Mouse (Mus musculus) erythroblast, embryonic 14.5 days (primary cell): ENCODE results near the gene Plaur. TPM values are rescaled to one million over a fixed set of nuclear protein-coding genes. Genes with fewer than 3 reads are reported as not detected.

Experiments
- H3K27me3 ChIP-seq: 2 replicates; pipeline ENCODE4 v1.6.1; 2012; ENCODE audit warnings: inconsistent platforms; ENCODE audit not compliant: control insufficient read depth
- H3K36me3 ChIP-seq: 2 replicates; pipeline ENCODE4 v1.6.1; 2012; ENCODE audit warnings: mild to moderate bottlenecking, inconsistent platforms; ENCODE audit not compliant: control insufficient read depth
- H3K4me1 ChIP-seq: 2 replicates; pipeline ENCODE4 v1.6.1; 2012; ENCODE audit warnings: inconsistent platforms; ENCODE audit not compliant: control insufficient read depth
- H3K4me3 ChIP-seq: replicated peaks from 2 replicates; pipeline ENCODE3; 2012; ENCODE audit warnings: moderate library complexity, mild to moderate bottlenecking, inconsistent platforms
- H3K9me3 ChIP-seq: 2 replicates; pipeline ENCODE4 v1.6.1; 2012; ENCODE audit warnings: low read length, inconsistent platforms, mixed read lengths; ENCODE audit not compliant: control insufficient read depth
- GATA1 ChIP-seq: IDR thresholded peaks from 2 replicates; pipeline ENCODE4 v1.6.1; 2012; ENCODE audit warnings: low read length, inconsistent platforms, mixed read lengths
- TAL1 ChIP-seq: IDR thresholded peaks from 3 replicates; pipeline ENCODE4 v1.6.1; 2012; ENCODE audit warnings: low read length, inconsistent platforms, mixed read lengths
- polyA plus RNA-seq: library from polyadenylated mRNA; stranded (reverse); fragments of >175 nt; gene quantifications from 2 replicates; pipeline ENCODE4 v1.2.3, GENCODE M21; 2012

The Plaur gene
- polyA plus RNA-seq, 1 experiment, result 0.08 TPM

DNA sequence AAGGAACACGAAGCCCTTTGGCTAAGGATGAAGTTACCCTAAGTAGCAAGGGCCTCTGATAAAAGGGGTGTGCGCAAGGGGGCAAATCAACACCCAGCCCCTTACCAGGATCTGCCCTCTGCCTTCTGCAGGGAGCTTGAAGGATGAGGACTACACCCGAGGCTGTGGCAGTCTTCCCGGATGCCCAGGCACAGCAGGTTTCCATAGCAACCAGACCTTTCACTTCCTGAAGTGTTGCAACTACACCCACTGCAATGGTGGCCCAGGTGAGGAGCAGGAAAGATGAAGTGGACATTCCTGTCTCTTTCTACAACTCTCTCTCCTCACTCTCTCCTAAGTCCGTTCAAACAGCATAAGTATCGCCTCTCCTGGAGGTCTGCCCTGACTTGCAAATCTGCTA is 10.2 kb downstream of the Plaur start:
- TF ChIP-seq GATA1, result no peak
- no peak for TF ChIP-seq TAL1

DNA sequence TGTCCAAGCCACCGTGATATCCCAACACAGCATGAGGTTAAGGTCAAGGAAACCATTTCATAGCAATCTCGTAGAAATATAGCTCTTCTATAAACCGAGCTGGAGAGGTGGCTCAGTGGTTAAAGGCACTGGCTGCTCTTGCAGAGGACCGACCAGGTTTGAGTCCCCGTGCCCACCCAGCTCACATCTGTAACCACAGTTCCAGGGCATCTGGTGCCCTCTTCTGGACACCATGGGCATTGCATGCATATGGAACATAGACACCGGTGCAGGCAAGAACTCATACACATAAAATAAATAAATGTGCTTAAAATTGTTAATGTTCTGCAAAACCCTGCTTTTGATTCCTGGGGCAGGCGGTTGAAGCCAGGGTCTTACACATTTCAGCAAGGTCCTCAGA is 10.7 kb downstream of the Plaur start:
- no peaks in the 10 kb centered on the region for H3K4me1 ChIP-seq
- no peaks in the 10 kb centered on the region; the same call in 1 of the 2 replicates for H3K27me3 ChIP-seq
- H3K9me3 ChIP-seq, result peaks cover 11% of the 10 kb centered on the region
- H3K4me3 ChIP-seq, result no peak overlapping the region
- TF ChIP-seq GATA1, result no peak
- TF ChIP-seq TAL1, result no peak
- H3K36me3 ChIP-seq, result no peaks in the 10 kb centered on the region

More for the DNA sequence above, 10.2 kb downstream of the Plaur start:
- Histone ChIP-seq H3K36me3 (no peaks in the 10 kb centered on the region), H3K9me3 (peaks cover 6% of the 10 kb centered on the region), H3K4me3 (no peak overlapping the region), H3K27me3 (no peaks in the 10 kb centered on the region; the same call in 1 of the 2 replicates), H3K4me1 (no peaks in the 10 kb centered on the region)

DNA sequence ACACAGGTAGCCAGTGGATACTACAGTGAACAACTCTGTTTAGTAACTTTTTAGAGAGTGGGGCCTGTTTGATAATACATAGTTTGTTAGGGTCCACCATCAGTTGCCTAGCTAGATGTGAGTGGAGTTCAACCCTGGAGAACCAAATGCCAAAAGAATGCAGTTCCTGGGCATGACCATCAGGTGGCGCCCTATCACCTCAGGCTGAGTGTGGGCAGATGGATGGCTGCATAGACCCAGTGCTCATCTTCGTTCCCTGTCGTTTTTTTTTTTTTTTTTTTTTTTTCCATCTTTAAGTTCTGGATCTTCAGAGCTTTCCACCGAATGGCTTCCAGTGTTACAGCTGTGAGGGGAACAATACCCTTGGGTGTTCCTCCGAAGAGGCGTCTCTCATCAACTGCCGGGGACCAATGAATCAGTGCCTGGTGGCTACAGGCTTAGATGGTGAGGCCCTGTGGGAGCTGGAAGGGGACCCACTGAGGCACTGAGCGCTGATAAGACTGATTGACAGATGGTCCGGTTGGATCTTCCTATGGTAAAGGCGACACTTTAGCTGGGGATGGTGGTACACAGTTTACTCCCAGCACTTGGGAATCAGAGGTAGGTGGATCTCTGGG is 11.7 kb downstream of the Plaur start:
- Histone ChIP-seq H3K4me3 (no peak overlapping the region), H3K36me3 (no peaks in the 10 kb centered on the region), H3K4me1 (no peaks in the 10 kb centered on the region), H3K27me3 (peaks cover 5% of the 10 kb centered on the region), H3K9me3 (peaks cover 12% of the 10 kb centered on the region)
- TF ChIP-seq TAL1 (no peak), GATA1 (no peak)

DNA sequence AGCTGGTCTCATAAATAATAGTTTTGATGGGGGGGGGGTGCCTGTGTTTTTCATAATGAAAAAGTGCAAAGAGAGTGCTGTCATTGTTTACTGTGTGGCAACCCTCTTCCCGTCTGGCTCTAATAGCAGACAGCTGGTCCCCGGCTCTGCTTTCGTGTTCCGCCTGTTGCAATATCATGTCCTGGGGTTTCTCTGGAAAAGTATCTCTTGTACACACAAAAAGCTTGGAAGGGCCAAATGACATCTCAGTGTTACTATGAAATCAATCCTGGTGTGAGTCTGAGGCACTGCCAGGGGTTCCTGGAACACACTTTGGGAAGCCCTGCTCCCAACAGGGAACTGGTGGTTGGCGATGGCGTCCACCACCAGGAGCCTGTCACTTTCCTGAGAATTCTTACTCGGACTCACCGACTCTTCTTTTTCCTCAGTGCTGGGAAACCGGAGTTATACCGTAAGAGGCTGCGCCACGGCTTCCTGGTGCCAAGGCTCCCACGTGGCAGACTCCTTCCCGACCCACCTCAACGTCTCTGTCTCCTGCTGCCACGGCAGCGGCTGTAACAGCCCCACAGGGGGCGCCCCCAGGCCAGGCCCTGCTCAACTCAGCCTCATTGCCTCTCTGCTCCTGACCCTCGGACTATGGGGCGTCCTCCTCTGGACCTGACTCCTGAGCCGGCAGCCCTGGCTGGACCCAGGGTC is 12.7 kb downstream of the Plaur start:
- no peak for TF ChIP-seq GATA1
- no peak for TF ChIP-seq TAL1
- H3K4me3 ChIP-seq, result no peak overlapping the region
- peaks cover 10% of the 10 kb centered on the region for H3K9me3 ChIP-seq
- peaks cover 14% of the 10 kb centered on the region for H3K27me3 ChIP-seq
- H3K36me3 ChIP-seq, result no peaks in the 10 kb centered on the region
- no peaks in the 10 kb centered on the region for H3K4me1 ChIP-seq

DNA sequence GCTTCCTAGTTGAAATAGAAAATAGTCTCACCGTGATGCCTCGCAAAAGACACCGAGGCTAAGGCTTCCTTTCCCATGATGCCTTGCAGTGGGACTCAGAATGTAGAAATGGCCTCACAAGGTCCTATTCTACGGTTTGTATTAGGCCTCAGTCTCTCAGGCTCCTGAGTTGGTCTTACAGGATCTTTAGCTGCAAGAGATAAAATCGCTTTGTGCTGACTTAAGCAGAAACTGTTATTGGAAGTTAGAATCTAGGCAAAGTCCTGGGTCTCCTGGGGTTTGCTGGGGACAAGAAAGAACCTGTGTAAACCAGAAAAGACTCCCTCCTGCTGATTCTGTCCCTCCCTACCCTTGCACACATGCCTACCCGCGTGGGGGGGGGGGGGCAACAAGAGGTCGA is 14.1 kb downstream of the Plaur start:
- Histone ChIP-seq H3K4me3 (no peak overlapping the region), H3K36me3 (no peaks in the 10 kb centered on the region), H3K4me1 (peaks cover 2% of the 10 kb centered on the region), H3K9me3 (peaks cover 10% of the 10 kb centered on the region), H3K27me3 (peaks cover 28% of the 10 kb centered on the region)
- TF ChIP-seq TAL1 (no peak), GATA1 (no peak)

DNA sequence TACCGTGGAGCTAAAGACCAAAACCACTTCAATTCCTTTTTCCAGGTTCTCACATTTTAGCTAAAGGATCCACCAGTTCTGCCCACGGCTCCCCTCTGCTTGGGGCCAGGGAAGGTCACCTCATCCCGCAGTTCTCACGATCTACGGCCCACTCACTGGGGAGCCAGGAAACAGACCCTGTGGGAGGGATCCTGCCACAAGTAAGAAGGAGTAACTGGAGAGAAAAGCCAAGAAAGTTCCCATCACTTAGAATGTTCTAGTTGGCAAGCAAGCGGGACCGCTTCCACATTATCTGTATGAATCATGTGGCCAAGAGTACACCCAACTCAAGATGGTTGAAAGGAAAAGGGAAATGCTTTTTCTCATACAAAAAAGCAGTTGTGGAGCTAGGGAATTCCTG is 14.6 kb downstream of the Plaur start:
- TF ChIP-seq TAL1 (no peak), GATA1 (no peak)
- peaks cover 13% of the 10 kb centered on the region for H3K9me3 ChIP-seq
- no peak overlapping the region for H3K4me3 ChIP-seq
- no peaks in the 10 kb centered on the region for H3K36me3 ChIP-seq
- peaks cover 7% of the 10 kb centered on the region for H3K4me1 ChIP-seq
- peaks cover 33% of the 10 kb centered on the region for H3K27me3 ChIP-seq

DNA sequence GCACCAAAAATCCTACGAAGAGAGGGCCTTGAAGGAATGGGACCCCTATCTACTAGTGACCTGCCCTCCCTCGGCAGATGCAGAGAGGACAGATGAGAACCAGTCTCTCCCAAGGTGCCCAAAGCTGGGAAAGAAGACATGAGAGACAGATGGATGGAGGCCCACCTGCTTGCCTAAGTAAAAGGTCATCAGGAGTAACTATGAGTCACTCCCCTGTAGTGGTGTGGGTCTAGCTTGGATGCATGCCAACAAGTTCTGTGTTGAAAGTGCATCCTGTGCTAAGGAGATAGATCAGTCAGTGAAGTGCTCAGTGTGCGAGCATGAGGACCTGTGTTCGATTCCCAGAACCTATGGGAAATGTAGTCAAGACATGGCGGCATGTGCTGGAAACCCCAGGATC is 16.6 kb downstream of the Plaur start:
- TF ChIP-seq GATA1 (no peak), TAL1 (no peak)
- Histone ChIP-seq H3K4me3 (no peak overlapping the region), H3K9me3 (peaks cover 13% of the 10 kb centered on the region), H3K4me1 (peaks cover 9% of the 10 kb centered on the region), H3K36me3 (no peaks in the 10 kb centered on the region), H3K27me3 (peaks cover 54% of the 10 kb centered on the region)

DNA sequence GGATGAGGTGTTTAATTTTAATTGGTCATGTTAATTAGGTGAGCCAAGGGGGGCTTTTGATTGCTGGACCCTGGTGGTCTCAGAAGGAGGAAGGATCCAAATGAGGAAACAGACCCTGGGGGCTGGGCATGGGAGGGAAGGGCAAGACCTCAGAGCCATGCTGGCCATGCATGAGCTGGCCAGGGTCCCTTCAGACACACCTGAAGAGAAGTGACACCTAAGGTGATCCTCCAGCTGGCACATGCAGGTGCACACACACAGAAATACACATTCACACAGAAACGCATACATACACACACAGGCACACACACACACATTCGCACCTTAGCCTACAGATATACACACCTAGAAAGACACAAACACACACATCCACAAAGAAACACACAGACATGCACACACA is 17.4 kb downstream of the Plaur start:
- TF ChIP-seq GATA1 (no peak), TAL1 (no peak)
- Histone ChIP-seq H3K4me3 (no peak overlapping the region), H3K9me3 (peaks cover 13% of the 10 kb centered on the region), H3K36me3 (no peaks in the 10 kb centered on the region), H3K27me3 (peaks cover 62% of the 10 kb centered on the region), H3K4me1 (peaks cover 9% of the 10 kb centered on the region)

DNA sequence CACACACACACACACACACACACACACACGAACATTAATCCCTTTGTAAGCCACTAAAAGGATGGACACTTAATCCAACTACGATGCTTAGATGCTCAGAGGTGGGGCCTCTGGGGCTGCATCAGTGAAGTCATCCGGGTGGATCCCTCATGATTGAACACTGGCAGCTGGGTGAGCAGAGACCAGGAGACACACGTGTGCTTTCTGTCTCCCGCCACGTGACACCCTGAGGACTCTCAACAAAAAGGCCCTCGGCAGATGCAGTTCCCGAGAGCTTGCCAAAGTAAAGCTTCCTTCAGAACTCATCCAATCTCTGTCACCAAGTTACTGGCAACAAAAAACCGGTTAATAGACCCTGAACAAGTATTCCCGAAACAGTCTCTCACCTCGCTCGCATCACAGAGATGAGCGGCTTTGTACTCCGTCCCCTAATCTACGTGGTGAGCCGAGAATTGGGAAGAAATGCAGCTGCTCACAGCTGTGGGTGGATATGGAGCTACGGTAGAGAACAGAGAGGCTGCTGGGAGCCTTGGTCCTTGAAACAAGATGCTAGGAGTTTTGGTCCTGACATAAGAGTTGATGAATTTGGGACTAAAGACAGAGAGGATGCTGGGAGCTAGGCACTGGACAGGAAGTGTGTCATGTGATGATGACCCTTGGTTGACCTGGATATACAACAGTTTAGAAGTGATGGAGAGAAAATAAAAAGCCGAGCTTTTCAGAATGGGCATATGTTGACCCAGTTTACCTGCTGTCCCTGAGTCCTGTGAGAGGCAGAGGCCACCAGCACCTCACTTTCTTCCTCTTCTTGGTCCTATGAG is 18.0 kb downstream of the Plaur start:
- H3K36me3 ChIP-seq, result no peaks in the 10 kb centered on the region
- TF ChIP-seq GATA1 (no peak), TAL1 (no peak)
- H3K4me1 ChIP-seq, result peaks cover 9% of the 10 kb centered on the region
- H3K27me3 ChIP-seq, result peaks cover 68% of the 10 kb centered on the region
- H3K4me3 ChIP-seq, result no peak overlapping the region
- H3K9me3 ChIP-seq, result peaks cover 13% of the 10 kb centered on the region
